Mouse (Mus musculus) gastrocnemius, adult 8-10 months (tissue): Measurements from ENCODE around the gene Gas7. TPM values are rescaled to one million over a fixed set of nuclear protein-coding genes. Genes with fewer than 3 reads are reported as not detected.

ENCODE experiments used
- DNase-seq, 2 experiments: peaks; one replicate each; pipeline ENCODE4 v3.0.0; 2022; ENCODE audit warnings: low spot score in 2 of 2
- total RNA-seq, 4 experiments: library from RNA; stranded (reverse); gene quantifications; 2 replicates each; pipeline ENCODE4 v1.2.4; 2022

Gene Gas7
- total RNA-seq, 4 experiments from 2014 or later, result 4.2 to 7.8 (median 5.1) TPM

GRCm38 (mm10) chr11:67652893-67653255, 197.6 kb downstream of the Gas7 start:
- DNase-seq, result no peak

GRCm38 (mm10) chr11:67653521-67654090, 198.4 kb downstream of the Gas7 start:
- DNase-seq, result no peak

- no peak for DNase-seq
These were observed 199.3 kb downstream of the Gas7 start for GRCm38 (mm10) chr11:67654514-67654913.

- peak; percentile 50 to 75 for DNase-seq
These were observed 200.2 kb downstream of the Gas7 start for GRCm38 (mm10) chr11:67655236-67655959.

- no peak for DNase-seq
These were observed 201.1 kb downstream of the Gas7 start for GRCm38 (mm10) chr11:67656366-67656765.

GRCm38 (mm10) chr11:67656811-67657210, 201.6 kb downstream of the Gas7 start:
- DNase-seq, result no peak

- no peak for DNase-seq
These were observed 202.6 kb downstream of the Gas7 start for GRCm38 (mm10) chr11:67657685-67658382.

GRCm38 (mm10) chr11:67661465-67661864, 206.2 kb downstream of the Gas7 start:
- DNase-seq, result no peak

- no peak for DNase-seq
These were observed 208.2 kb downstream of the Gas7 start for GRCm38 (mm10) chr11:67663437-67663836.

- no peak for DNase-seq
These were observed 209.0 kb downstream of the Gas7 start for GRCm38 (mm10) chr11:67664261-67664660.

- no peak for DNase-seq
These were observed 209.7 kb downstream of the Gas7 start for GRCm38 (mm10) chr11:67664918-67665317.

- DNase-seq, result no peak
These were observed 210.9 kb downstream of the Gas7 start for GRCm38 (mm10) chr11:67666129-67666528.

GRCm38 (mm10) chr11:67667531-67668332, 212.5 kb downstream of the Gas7 start:
- peak; percentile 29 to 64 for DNase-seq

GRCm38 (mm10) chr11:67668460-67669007, 213.3 kb downstream of the Gas7 start:
- no peak for DNase-seq

GRCm38 (mm10) chr11:67670031-67670430, 214.8 kb downstream of the Gas7 start:
- no peak for DNase-seq

GRCm38 (mm10) chr11:67672140-67672539, 216.9 kb downstream of the Gas7 start:
- DNase-seq, result no peak

- DNase-seq, result no peak
These were observed 220.6 kb downstream of the Gas7 start for GRCm38 (mm10) chr11:67675562-67676540.

- DNase-seq, result no peak
These were observed 224.1 kb downstream of the Gas7 start for GRCm38 (mm10) chr11:67679300-67679699.

- no peak for DNase-seq
These were observed 224.7 kb downstream of the Gas7 start for GRCm38 (mm10) chr11:67679930-67680329.

GRCm38 (mm10) chr11:67681871-67682270, 226.6 kb downstream of the Gas7 start:
- DNase-seq, result no peak
